Mouse (Mus musculus) activated CD4-positive, CD25-positive, alpha-beta regulatory T cell, adult 4 months (primary cell): ENCODE results near the gene Cd302. TPM values are rescaled to one million over a fixed set of nuclear protein-coding genes. Genes with fewer than 3 reads are reported as not detected.

Source experiments
- ATAC-seq: one replicate; pipeline ENCODE4 v1.8.0; 2017
- polyA plus RNA-seq, 2 experiments: library from polyadenylated mRNA; unstranded; fragments of 100-300 nt; shearing (Covaris generic); gene quantifications; one replicate each; pipeline ENCODE4 v1.2.1; 2017

The Cd302 gene
- polyA plus RNA-seq, 2 experiments from 2014 or later: 2.2 to 5.4 TPM

DNA sequence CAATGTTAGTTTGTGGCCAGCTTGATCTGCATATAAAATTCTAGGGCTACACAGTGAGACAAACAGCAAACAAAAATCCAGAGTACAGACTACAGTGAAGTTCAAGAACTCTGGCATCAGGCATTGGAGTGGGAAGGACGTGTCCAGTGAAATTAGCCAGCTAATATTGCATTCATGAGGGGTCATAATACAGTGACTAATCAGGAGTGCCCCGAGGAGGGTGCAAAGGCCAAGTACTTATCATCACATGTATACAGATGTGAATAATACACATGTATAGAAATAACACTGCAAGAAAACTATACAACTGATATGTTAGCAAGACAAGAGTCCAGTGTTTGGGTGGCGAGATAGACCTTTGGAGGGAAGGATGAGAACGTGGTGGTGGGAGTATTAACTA lies 31.5 kb downstream of the Cd302 start:
- no peak for ATAC-seq

DNA sequence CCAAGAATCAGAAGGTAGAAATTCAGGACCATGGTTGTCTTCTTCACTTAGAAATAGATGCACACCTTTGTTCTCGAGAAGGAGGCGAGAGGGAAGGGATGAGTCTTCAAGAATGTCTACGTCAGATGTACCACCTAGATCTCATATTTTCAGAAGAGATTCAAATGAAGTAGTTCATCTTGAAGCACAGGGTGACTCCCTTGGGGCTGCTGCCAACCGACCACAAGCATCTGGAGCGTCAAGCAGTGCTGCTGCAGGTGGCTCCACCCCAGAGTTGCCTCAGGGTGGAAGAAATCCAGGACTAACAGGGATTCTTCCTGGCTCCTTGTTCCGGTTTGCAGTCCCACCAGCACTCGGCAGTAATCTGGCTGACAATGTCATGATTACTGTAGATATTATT lies 49.8 kb downstream of the Cd302 start:
- no peak for ATAC-seq

DNA sequence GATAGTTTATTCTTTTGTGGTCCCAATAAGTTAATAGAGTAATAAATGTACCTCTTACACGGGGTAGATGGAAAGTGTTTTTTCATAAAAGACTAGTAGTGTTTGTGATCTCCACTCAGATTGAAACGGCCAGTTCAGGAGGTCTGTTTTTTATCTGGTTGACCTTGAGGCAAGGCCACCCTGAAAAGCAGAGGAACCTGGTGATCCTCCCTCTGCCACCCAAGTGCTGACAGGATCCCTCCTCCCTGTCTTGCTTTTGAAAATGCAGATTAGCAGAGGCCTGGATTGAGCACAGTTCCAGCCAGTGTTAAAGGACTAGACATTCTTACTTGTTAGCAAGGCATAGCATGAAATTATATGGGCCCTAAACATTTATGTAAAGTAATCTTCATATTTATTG lies 51.1 kb downstream of the Cd302 start:
- ATAC-seq: no peak

DNA sequence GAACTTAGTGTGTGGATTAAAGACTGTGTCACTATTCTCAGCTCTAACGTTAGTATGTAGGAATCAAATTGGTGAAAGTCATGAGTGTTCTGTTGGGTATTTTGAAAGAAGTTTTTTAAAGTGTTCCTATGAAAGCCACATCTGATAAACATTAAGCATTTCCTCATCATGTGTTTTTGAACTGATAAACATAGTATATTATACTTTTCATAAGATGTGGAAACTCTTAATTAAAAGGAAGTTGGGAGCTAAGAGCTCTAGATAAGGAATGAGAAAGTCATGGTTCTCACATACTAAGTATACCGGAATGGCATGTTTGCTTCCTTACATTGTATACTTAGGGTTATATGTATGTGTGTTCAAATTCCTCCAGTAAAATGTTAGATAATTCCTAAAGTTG lies 53.9 kb downstream of the Cd302 start:
- ATAC-seq: no peak

DNA sequence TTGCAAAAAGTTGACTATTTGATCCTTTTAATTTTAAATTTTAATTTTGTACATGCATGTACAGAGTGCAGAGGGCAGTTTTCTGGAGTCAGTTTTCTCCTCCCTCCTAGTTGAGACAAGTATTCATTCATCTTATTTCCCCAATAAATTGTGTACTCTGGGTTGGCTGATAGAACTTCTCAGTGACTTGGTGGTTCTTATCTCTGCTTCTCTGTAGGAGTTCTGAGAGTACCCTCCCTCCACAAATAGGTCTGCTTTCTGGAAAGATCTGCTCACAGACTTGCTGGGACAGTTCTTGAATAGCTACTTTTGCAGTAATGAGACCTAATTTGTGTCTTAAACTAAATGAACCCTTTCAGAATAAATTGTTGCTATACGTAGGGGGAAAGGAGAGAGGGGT lies 55.8 kb downstream of the Cd302 start:
- no peak for ATAC-seq

DNA sequence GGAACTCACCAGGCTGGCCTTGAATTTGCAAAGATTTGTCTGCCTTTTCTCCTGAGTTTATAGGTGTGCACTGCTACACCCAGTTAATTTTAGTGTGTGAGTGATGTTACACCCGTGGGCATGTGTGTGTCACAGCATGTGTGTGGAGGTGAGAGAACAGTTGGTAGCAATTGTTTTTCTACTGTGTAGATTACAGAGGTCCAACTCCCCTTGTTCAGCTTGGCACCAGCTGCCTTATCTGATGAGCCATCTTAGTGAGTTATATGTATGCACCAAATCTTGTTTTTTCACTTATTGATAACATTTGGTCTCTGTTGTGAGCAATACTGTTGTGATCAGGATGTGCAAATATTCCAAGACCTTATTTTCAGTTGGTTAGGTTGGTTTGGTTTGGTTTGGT lies 60.8 kb downstream of the Cd302 start:
- ATAC-seq: no peak

DNA sequence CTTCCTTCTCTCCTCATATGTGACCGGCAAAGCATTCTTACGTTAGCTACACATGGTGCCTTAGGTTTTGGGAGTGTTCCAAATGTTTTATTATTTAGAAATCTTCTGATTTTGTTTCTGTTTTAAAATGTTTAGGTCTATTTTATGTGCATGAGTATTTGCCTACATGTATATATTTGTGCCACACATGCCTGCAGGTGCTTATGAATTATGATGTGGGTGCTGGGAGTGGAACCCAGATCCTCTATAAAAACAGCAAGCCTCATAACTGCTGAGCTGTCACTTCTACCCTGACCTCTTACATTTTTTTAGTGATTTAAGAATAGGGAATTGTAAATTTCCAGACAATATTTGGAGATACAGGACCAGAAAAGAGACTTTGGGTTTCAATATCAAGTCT lies 62.3 kb downstream of the Cd302 start:
- ATAC-seq: no peak

DNA sequence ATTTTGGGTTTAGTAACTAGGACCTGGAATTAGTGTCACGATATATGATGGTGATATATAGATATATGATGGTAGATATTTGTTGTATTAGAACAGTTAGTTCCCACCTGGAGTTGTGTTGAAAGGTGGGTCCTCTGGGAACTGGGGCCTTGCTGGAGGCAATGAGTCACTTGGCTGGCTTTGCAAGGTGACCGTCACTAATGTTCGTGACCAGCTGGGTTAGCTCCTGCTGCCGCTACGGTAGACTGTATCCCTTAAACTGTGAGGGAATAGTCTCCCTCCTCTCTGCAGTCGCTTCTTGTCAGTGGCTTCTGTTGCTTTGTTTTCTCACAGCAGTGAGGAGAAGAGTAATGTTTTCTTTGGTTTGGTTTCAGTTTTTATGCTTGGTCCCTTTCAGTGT lies 63.1 kb downstream of the Cd302 start:
- ATAC-seq: no peak

DNA sequence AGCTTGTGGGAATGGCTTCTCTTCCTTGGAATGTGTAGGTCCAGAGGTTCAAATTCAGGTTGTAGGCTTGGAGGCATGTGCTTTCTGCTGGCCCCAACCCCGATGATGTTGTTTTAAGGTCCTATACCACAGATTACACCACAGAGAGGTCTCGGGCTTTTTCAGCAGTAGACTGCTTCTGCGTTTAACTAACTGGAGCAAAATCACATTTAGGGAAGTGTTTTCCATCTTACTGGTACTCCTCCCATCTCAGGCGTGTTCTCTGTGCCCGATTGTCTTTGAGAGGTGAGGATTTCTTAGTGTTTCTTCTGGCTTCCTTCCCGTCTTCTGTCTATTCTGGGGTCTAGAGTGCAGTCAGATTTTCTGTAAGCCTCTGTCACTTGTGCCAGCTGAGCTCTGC lies 66.7 kb downstream of the Cd302 start:
- ATAC-seq: no peak

DNA sequence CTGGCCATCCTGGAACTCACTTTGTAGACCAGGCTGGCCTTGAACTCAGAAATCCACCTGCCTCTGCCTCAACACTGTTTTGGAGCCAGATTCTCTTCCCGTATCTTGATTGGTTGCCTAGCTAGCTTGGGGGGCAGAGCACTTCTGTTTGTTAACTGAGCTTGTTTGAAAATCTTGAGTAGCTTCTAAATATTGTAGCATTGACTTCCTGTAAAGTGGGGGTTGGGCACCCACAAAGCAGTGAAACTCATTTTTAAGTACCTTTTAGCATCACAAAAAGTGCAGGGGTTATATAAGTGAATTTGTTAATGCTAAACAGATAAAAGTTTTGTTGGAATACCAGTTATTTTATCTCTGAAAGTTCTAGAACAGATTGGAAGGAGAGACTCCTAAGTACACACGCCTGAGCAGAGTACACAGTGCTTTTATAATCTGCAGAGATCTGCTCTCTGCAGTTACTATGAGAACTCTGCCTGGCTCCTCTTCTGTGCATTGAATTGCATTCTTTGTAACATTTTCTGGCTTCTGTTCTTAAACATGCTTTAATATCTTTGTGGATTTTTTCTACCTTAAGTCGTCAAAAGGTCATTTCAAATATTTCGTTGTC lies 67.6 kb downstream of the Cd302 start:
- ATAC-seq: peak; percentile 37

DNA sequence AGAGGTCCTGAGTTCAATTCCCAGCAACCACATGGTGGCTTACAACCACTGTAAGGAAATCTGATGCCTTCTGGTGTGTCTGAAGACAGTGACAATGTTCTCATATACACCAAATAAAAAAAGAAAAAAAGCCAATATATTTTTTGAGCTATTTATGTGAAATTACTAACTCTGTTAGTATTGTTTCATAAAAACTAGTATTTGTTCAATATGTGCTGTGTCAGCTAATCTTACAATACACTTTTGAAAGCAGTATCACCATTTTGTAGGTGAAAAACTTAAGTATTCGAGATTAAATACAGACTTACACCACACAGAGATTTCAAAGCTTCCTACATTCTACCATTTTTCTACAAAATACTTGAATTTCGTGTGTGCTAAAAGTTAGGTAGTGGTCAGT lies 69.6 kb downstream of the Cd302 start:
- ATAC-seq: no peak

DNA sequence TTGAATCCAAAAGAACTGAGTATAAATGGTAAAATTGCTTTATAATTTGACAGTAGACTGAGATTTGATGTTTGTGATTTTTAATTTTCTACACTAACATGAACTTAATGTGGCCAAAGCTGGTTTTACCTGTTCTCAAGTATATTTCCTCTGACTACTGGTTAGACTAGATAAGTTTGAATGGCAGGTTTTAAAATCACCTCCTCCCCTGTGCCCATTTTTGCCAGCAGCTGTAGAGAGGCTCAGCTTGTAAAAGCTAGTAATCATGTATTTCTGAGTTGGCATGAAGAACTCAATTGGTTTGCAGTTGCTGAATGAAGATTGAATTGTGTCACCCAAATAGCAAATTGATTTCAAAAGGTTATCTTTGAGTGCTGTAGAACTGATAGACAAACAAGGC lies 71.8 kb downstream of the Cd302 start:
- ATAC-seq: no peak

DNA sequence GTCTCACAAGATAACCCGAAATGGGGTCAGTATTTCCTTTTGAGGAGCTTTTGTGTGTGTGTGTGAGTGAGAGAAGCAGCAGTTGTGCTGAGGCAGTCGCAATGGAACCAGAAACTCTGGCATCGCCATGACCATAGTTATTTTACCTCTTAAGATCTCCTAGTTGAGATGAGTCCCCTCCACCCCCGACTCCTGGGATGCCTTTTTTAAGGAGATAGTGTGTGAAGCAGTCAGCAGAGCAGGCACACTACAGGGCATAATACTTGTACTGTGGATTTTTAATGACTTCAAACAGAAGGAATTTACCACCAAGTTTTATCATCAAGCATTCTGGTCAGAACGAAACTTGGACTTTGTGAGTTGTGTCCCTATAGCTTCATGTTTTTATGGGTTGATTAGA lies 73.5 kb downstream of the Cd302 start:
- no peak for ATAC-seq

DNA sequence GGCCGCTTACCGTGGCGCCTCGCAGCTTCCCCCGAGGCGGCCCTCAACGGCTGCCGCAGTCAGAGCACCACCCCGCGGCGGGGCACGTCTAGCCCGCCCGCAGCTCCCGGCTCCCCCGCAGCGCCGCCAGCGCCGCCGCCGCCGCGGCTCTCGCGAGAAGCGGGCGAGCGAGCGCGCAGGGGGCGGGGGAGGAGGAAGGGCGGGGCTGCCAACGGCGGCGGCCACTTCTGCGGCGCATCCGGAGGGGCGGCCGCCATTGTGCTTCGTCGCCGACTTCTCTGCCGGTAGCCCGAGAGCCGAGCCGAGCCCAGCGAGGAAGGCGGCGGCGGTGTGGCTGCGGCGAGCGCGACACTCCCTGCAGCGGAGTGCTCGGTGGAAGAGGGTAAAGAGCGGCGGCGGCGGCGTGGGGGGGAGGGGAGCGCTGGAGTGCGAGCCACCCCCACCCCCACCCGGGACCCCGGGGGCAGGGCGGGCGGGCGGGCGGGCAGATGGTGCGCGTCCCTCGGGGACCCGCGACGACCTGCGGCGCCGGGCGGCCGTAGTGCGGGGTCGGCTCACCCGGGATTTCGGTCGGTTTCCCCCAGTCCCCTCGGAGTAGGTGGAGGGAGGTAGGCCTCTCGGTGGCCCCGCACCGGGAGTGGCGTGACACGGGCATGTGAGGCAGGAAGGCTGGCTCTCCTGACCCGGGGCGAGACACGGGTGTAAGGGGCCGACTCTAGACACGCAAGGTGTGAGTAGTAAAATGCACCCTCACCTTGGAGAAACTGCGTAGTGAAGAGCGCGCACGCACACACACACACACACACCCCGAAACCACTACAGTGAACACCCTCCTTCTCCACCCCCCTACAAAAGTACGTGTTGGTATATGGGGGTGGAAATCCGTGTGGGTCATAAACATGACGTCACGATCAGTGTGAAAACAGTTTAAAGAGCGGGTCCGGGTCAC lies 74.3 kb downstream of the Cd302 start, which contains the start of the genes Baz2b and March7:
Baz2b (minus strand) TSS at position 137 of the 949 bp plus-strand sequence.
March7 (plus strand) TSS at position 185 of the 949 bp plus-strand sequence.
- peak; percentile 85 for ATAC-seq

DNA sequence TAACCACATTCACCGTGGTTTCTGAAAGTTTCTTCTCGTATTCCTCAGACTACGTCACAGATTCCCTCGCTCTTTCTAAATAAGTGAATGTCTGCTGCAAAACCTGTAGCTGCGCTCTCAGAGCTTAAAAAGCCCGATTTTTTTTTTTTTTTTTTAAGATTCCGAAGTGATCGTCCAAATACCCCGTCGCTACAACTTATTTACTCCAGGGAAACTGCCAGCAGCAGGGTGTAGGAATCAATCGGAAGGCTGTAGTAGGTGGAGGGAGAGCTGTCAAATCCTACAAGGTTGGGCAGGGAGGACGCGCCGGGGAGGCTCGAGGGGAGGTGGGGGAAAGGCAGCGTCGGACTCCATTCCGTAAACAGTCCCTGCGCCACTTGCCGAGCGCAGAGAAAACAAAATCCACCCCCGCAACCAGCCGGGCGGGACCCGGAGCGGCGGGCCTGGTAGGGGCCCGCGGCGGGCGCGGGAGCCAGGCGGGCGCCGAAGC lies 75.1 kb downstream of the Cd302 start:
- ATAC-seq: peak; percentile 19

DNA sequence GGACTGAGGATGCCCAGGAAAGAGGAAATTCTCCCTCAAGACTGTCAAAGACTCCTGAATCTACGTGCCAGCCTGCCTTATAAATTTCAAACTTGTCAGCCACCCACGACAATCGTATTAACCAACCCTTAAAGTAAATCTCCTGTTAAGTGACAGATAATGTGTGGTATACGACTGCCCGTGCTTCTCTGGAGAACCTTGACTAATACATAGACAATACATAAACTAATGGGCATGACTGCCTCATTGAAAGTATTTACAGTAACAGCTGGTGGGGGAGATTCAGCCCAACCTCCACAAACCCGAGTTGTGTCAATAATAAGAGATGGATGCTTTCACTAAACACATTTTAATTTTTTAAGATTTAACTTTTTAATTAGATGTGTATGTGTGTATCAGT lies 78.5 kb downstream of the Cd302 start:
- ATAC-seq: no peak

DNA sequence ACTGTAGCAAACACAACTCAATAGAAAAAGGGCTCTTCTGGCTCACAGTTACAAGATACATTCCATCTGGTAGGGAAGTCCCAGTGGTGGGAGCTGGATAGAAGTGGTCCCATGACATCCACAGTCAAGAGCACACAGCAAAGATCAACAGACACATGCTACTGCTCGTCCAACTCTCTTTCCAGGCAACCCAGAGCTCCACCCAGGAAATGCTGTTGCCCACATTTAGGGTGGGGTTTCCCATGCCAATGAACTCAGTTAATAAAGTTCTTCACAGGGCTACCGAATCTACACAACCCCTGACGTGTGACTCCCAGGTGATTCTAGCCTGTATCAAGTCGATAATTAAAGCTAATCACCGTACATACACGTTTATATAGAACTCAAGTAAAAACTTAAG lies 80.1 kb downstream of the Cd302 start:
- peak; percentile 67 for ATAC-seq

DNA sequence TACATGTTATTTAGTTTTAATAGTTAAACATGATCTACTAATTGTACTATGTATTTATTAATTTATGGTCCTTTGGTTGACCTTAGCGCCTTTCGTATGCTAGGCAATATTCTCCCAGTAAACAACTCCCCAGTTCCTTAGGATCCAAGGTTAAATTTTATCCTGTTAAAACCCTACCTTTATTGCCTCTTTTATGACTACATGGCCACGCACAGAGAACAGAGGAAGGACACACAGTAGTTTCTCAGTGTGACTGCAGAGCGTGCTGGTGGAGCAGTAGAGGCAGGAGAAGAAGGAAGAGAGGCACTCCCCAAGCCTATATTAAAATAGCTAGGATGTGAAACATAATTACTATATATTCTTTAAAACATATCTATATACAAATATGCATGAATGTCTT lies 80.6 kb downstream of the Cd302 start:
- ATAC-seq: no peak

DNA sequence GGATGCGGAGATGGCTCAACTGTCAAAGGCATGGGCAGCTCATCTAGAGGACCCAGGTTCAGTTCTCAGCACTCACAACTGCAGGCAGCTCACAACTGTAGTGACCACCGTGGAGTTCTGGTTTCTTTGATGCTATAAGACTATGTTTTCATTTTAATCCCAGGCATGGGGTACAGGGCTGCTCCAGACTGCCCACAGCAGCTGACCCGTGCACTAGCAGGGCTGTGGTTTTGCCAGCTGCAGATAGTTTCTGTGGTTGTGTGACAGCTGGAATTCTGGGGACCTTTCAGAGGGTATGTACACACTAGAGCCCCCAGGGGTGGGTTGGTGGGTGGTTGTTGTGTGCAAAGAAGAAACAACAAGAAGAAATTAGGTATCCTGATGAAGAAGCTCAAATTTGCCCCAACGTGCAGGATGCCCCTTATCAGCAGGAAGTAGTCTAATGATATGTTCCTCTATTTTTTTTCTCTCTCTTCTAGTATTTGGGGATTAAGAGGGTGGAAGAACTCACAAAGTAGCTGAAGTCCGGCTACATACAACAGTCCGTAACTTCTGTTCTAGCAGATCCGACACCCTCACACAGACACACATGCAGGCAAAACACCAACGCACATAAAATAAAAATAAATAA lies 81.3 kb downstream of the Cd302 start:
- no peak for ATAC-seq
